Mouse (Mus musculus): ENCODE measurements around the gene Rnf187.
"Not testable (repeated sequence)": the region's sequence is repeated elsewhere in the genome, so short reads cannot be mapped to it uniquely, and the experiment has no call there.

Gene Rnf187

GRCm38 (mm10) chr11:58967346-58967745, 28.6 kb upstream of the Rnf187 start:
- in situ Hi-C loops (cut with MboI; ENCODE audit: low sequenced_read_pairs) = no loop called here

- in situ Hi-C loops (cut with MboI; ENCODE audit: low sequenced_read_pairs) = no loop called here
These were observed 26.5 kb upstream of the Rnf187 start for GRCm38 (mm10) chr11:58965001-58965760.

- in situ Hi-C loops (cut with MboI; ENCODE audit: low sequenced_read_pairs) = no loop called here
These were observed 25.5 kb upstream of the Rnf187 start for GRCm38 (mm10) chr11:58964216-58964615.

- in situ Hi-C loops (cut with MboI; ENCODE audit: low sequenced_read_pairs) = no loop called here
These were observed 24.8 kb upstream of the Rnf187 start for GRCm38 (mm10) chr11:58963543-58963942.

GRCm38 (mm10) chr11:58961364-58962177, 22.9 kb upstream of the Rnf187 start:
- in situ Hi-C loops (cut with MboI; ENCODE audit: low sequenced_read_pairs) = no loop called here

- in situ Hi-C loops (cut with MboI; ENCODE audit: low sequenced_read_pairs) = no loop called here
These were observed 21.3 kb upstream of the Rnf187 start for GRCm38 (mm10) chr11:58959921-58960465.

- in situ Hi-C loops (cut with MboI; ENCODE audit: low sequenced_read_pairs) = no loop called here
These were observed 20.6 kb upstream of the Rnf187 start for GRCm38 (mm10) chr11:58959186-58959825.

GRCm38 (mm10) chr11:58958536-58958935, 19.8 kb upstream of the Rnf187 start:
- in situ Hi-C loops (cut with MboI; ENCODE audit: low sequenced_read_pairs) = no loop called here

- in situ Hi-C loops (cut with MboI; ENCODE audit: low sequenced_read_pairs) = no loop called here
These were observed 18.7 kb upstream of the Rnf187 start for GRCm38 (mm10) chr11:58957226-58957914.

- in situ Hi-C loops (cut with MboI; ENCODE audit: low sequenced_read_pairs) = no loop called here
These were observed 17.1 kb upstream of the Rnf187 start for GRCm38 (mm10) chr11:58955868-58956257.

GRCm38 (mm10) chr11:58955143-58955867, 16.6 kb upstream of the Rnf187 start:
- in situ Hi-C loops (cut with MboI; ENCODE audit: low sequenced_read_pairs) = no loop called here

GRCm38 (mm10) chr11:58954420-58955142, 15.9 kb upstream of the Rnf187 start, which contains the start of the genes Hist3h2a and Trim17:
Hist3h2a (plus strand) TSS chr11:58954685.
Trim17 (plus strand) TSS chr11:58954685.
- in situ Hi-C loops (cut with MboI; ENCODE audit: low sequenced_read_pairs) = no loop called here

- in situ Hi-C loops (cut with MboI; ENCODE audit: low sequenced_read_pairs) = not testable (repeated sequence)
These were observed 15.4 kb upstream of the Rnf187 start for GRCm38 (mm10) chr11:58954170-58954419.

- in situ Hi-C loops (cut with MboI; ENCODE audit: low sequenced_read_pairs) = no loop called here
These were observed 14.8 kb upstream of the Rnf187 start for GRCm38 (mm10) chr11:58953351-58954169.

- in situ Hi-C loops (cut with MboI; ENCODE audit: low sequenced_read_pairs) = no loop called here
These were observed 12.5 kb upstream of the Rnf187 start for GRCm38 (mm10) chr11:58951210-58951609.

- in situ Hi-C loops (cut with MboI; ENCODE audit: low sequenced_read_pairs) = no loop called here
These were observed 11.0 kb upstream of the Rnf187 start for GRCm38 (mm10) chr11:58949480-58950431.
